Mouse (Mus musculus) CH12.LX (cell line): ENCODE measurements at regions not wholly inside any gene's neighbourhood (a gene's known extent, or its start where the extent isn't known, plus 50 kb on each side); places are given as distances from the start of the nearest gene placed in this dataset.

Experiments
- DNase-seq: peaks from one replicate; pipeline ENCODE4 v3.0.0-alpha.2; 2013; ENCODE audit errors: extremely low read depth
- H3K27ac ChIP-seq: 2 replicates; pipeline ENCODE4 v1.5.1; 2012; ENCODE audit warnings: low read depth, mild to moderate bottlenecking, control low read depth, moderate library complexity; ENCODE audit not compliant: insufficient read depth
- H3K27me3 ChIP-seq: replicated peaks from 2 replicates; pipeline ENCODE3; 2012; ENCODE audit warnings: inconsistent platforms
- H3K36me3 ChIP-seq, 2 experiments: replicated peaks in 1 of 2; 2 replicates each; pipeline versions ENCODE3 to v1.6.1; 2012; ENCODE audit warnings: inconsistent platforms in 1 of 2, low read length in 1 of 2, mild to moderate bottlenecking in 1 of 2, mixed read lengths in 1 of 2, moderate library complexity in 1 of 2; ENCODE audit not compliant: control insufficient read depth in 1 of 2, insufficient read depth in 1 of 2
- H3K4me1 ChIP-seq, 2 experiments: 2 replicates each; pipeline ENCODE4 v1.6.1; 2012; ENCODE audit warnings: inconsistent platforms in 1 of 2, moderate library complexity in 1 of 2; ENCODE audit not compliant: insufficient read depth in 2 of 2, control insufficient read depth in 1 of 2
- H3K4me2 ChIP-seq: 2 replicates; pipeline ENCODE4 v1.6.1; 2012; ENCODE audit warnings: low read depth, mild to moderate bottlenecking, control low read depth; ENCODE audit not compliant: poor library complexity, insufficient read depth, severe bottlenecking
- H3K4me3 ChIP-seq, 3 experiments: fragments of 150-350 bp in 1 of 3; sonication (generic) in 1 of 3; replicated peaks in 1 of 3; 2 replicates each; pipeline versions ENCODE3 to v1.5.1; 2011 to 2012; ENCODE audit warnings: low read depth in 2 of 3, low read length in 2 of 3, mild to moderate bottlenecking in 2 of 3, moderate library complexity in 2 of 3, control low read depth in 1 of 3, improper control_type of control experiment in 1 of 3, inconsistent platforms in 1 of 3, mixed read lengths in 1 of 3; ENCODE audit not compliant: poor library complexity in 1 of 3
- H3K79me2 ChIP-seq: replicated peaks from 2 replicates; pipeline ENCODE4 v1.6.1; 2012; ENCODE audit warnings: mild to moderate bottlenecking, moderate library complexity; ENCODE audit not compliant: control insufficient read depth, poor library complexity, insufficient read depth, severe bottlenecking; ENCODE audit errors: extremely low read depth
- H3K9ac ChIP-seq: 2 replicates; pipeline ENCODE4 v1.6.1; 2012; ENCODE audit warnings: low read depth, mild to moderate bottlenecking, control low read depth, moderate library complexity; ENCODE audit not compliant: insufficient read depth
- H3K9me3 ChIP-seq: replicated peaks from 2 replicates; pipeline ENCODE3; 2012; ENCODE audit warnings: low read length, inconsistent platforms, mixed read lengths
- BHLHE40 ChIP-seq: IDR thresholded peaks from 2 replicates; pipeline ENCODE4 v1.6.1; 2011; ENCODE audit warnings: mild to moderate bottlenecking, low read depth, low read length, improper control_type of control experiment
- ELF1 ChIP-seq: IDR thresholded peaks from 2 replicates; pipeline ENCODE4 v1.6.1; 2014; ENCODE audit warnings: low read depth, mild to moderate bottlenecking, inconsistent platforms, low read length, improper control_type of control experiment
- EP300 ChIP-seq: IDR thresholded peaks from 2 replicates; pipeline ENCODE4 v1.6.1; 2011; ENCODE audit warnings: low read length, improper control_type of control experiment
- ETS1 ChIP-seq: conservative IDR thresholded peaks from 2 replicates; pipeline ENCODE4 v1.6.1; 2012; ENCODE audit warnings: low read depth, mild to moderate bottlenecking, inconsistent platforms, low read length, improper control_type of control experiment, moderate library complexity
- HCFC1 ChIP-seq: IDR thresholded peaks from 2 replicates; pipeline ENCODE4 v1.6.1; 2012; ENCODE audit warnings: low read depth, mild to moderate bottlenecking, inconsistent platforms, low read length, improper control_type of control experiment
- IRF4 ChIP-seq: IDR thresholded peaks from 2 replicates; pipeline ENCODE4 v1.6.1; 2014; ENCODE audit warnings: low read depth, mild to moderate bottlenecking, inconsistent platforms, low read length, improper control_type of control experiment
- MAX ChIP-seq: IDR thresholded peaks from 2 replicates; pipeline ENCODE4 v1.6.1; 2011; ENCODE audit warnings: low read length, improper control_type of control experiment
- MAZ ChIP-seq: IDR thresholded peaks from 2 replicates; pipeline ENCODE4 v1.6.1; 2012; ENCODE audit warnings: low read depth, mild to moderate bottlenecking, inconsistent platforms, low read length, improper control_type of control experiment, moderate library complexity
- MEF2A ChIP-seq: IDR thresholded peaks from 2 replicates; pipeline ENCODE4 v1.6.1; 2014; ENCODE audit warnings: low read depth, mild to moderate bottlenecking, inconsistent platforms, low read length, improper control_type of control experiment, borderline replicate concordance
- NELFE ChIP-seq: IDR thresholded peaks from 2 replicates; pipeline ENCODE4 v1.6.1; 2011; ENCODE audit warnings: low read depth, low read length, improper control_type of control experiment
- PAX5 ChIP-seq: IDR thresholded peaks from 2 replicates; pipeline ENCODE4 v1.6.1; 2012; ENCODE audit warnings: low read length, inconsistent platforms, mixed read lengths
- SIN3A ChIP-seq: IDR thresholded peaks from 2 replicates; pipeline ENCODE4 v1.6.1; 2012; ENCODE audit warnings: low read length, improper control_type of control experiment, inconsistent platforms
- SMC3 ChIP-seq: IDR thresholded peaks from 2 replicates; pipeline ENCODE4 v1.6.1; 2011; ENCODE audit warnings: low read depth, low read length, improper control_type of control experiment
- USF1 ChIP-seq: IDR thresholded peaks from 2 replicates; pipeline ENCODE4 v1.6.1; 2014; ENCODE audit warnings: low read depth, mild to moderate bottlenecking, inconsistent platforms, low read length, improper control_type of control experiment
- USF2 ChIP-seq: conservative IDR thresholded peaks from 2 replicates; pipeline ENCODE4 v1.6.1; 2011; ENCODE audit warnings: low read depth, low read length, improper control_type of control experiment
- dilution Hi-C: fragments of 300-500 bp; cut with MboI; formaldehyde crosslinking; loops from 2 replicates; pipeline ENCODE4 v1.14.3; 2020; ENCODE audit warnings: low sequenced_read_pairs; ENCODE audit not compliant: extremely low pct_unique_long_range_greater_than_20kb, extremely low pct_ligation_motif_present
- in situ Hi-C: fragments of 300-500 bp; cut with MboI; formaldehyde crosslinking; loops from 3 replicates; pipeline ENCODE4 v1.14.3; 2019; ENCODE audit warnings: low sequenced_read_pairs, low pct_ligation_motif_present, low pct_unique_long_range_greater_than_20kb, mixed read lengths

GRCm38 (mm10) chr13:107308958-107309639 is 287.2 kb upstream of the Kif2a start:
- H3K27me3 ChIP-seq: no peaks in the 10 kb centered on the region
- no peaks in the 10 kb centered on the region for H3K79me2 ChIP-seq
- H3K9ac ChIP-seq: no peak overlapping the region
- in situ Hi-C loops (no loop called here), dilution Hi-C loops (no loop called here)
- H3K4me1 ChIP-seq: peaks cover 0 to 4% of the 10 kb centered on the region in 2 experiments; a peak in 1 of 4 replicates
- no peak overlapping the region for H3K4me2 ChIP-seq
- H3K36me3 ChIP-seq: no peaks in the 10 kb centered on the region
- TF ChIP-seq MAX (no peak), IRF4 (no peak), EP300 (no peak), USF2 (no peak), SIN3A (no peak)
- H3K9me3 ChIP-seq: no peaks in the 10 kb centered on the region
- H3K4me3 ChIP-seq: no peak overlapping the region
- H3K27ac ChIP-seq: no peak overlapping the region
- no peak for DNase-seq

DNA sequence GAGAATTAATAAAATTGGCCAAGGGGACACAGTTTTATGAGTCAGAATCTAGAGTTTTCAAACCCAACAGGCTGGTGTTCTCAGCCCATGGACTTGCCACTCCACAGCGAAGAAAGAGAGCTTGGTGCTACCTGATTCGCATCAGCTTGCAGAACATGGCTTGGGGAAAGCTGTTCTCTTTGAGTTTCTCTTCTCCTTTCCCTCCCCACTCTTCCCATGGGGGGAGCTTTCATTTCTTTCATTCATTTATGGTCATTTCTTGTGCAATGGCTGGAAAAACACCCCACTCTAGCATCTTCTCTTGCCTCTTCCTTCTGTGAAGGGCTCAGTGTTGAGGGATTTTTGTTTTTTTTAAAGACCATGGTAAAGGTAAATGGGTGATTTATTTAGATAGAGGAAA is 286.5 kb upstream of the Kif2a start:
- Histone ChIP-seq H3K9ac (no peak overlapping the region), H3K4me3 (no peak overlapping the region), H3K79me2 (no peaks in the 10 kb centered on the region), H3K27me3 (no peaks in the 10 kb centered on the region), H3K36me3 (no peaks in the 10 kb centered on the region), H3K27ac (no peak overlapping the region), H3K9me3 (no peaks in the 10 kb centered on the region), H3K4me1 (peaks cover 0 to 4% of the 10 kb centered on the region in 2 experiments; a peak in 1 of 4 replicates), H3K4me2 (no peak overlapping the region)
- TF ChIP-seq ELF1 (no peak), ETS1 (no peak), MAZ (no peak), PAX5 (no peak), SMC3 (no peak), IRF4 (no peak), HCFC1 (no peak), MEF2A (no peak), USF1 (no peak), NELFE (no peak), BHLHE40 (no peak)
- in situ Hi-C loops: no loop called here
- dilution Hi-C loops: no loop called here
- DNase-seq: no peak
